28 mouse cellular contexts compared by ENCODE assay signal in the genomic region with DNA sequence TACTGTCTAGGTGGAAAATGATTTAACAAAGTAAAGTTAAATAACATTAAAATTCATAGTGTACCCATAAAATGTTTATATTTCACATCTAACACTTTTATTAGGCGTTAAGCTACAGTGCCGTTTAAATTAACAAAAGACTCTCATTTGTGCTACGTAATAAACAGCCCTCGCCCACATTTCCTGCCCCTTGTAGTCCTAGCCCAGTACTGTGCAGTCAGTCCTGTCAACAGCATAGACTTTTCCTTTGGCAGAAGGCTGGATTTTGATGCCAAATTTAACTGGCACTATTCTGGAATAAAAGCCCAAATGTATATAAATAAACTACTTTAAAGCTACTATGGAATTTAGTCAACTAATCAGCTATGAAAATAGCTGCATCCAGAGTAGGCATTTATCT.
DNase-seq lines count a peak whose midpoint lies in the region; ATAC-seq and TF ChIP-seq lines count a peak whose summit lies in the region.
"Had no signal": no experiment of that assay in that cellular context is flagged by ENCODE, and none has a peak within 500 bp of the region (broad histone marks: within the 10 kb centered on the region; RNA-seq: fewer than 3 reads in every experiment).

No protein-coding gene starts in this region.

- no peaks in the 10 kb centered on the region for H3K36me3 ChIP-seq in forebrain, embryonic 14.5 days (ENCODE audit: control insufficient read depth, insufficient read depth, low read length)
- no peaks in the 10 kb centered on the region for H3K36me3 ChIP-seq in forebrain, embryonic 13.5 days (ENCODE audit: poor library complexity, severe bottlenecking)
- no peaks in the 10 kb centered on the region for H3K36me3 ChIP-seq in forebrain, postnatal 0 days (ENCODE audit: insufficient read depth)
- no peaks in the 10 kb centered on the region for H3K36me3 ChIP-seq in forebrain, embryonic 10.5 days (replicated peaks)
- no peaks in the 10 kb centered on the region for H3K36me3 ChIP-seq in limb, embryonic 13.5 days
- no peaks in the 10 kb centered on the region for H3K36me3 ChIP-seq in limb, embryonic 10.5 days
- H3K36me3 ChIP-seq: embryonic facial prominence, embryonic 10.5 days; embryonic facial prominence, embryonic 13.5 days; heart, embryonic 12.5 days; heart, embryonic 15.5 days; hindbrain, embryonic 10.5 days; hindbrain, embryonic 13.5 days; intestine, embryonic 15.5 days had no signal

- TF ChIP-seq CTCF in forebrain, postnatal 0 days (IDR thresholded peaks at IDR 0.05; ENCODE audit: low read depth): no peak

- no peak overlapping the region for H3K27ac ChIP-seq in forebrain, embryonic 14.5 days (ENCODE audit: low read depth, low read length)
- H3K27ac ChIP-seq in forebrain, embryonic 13.5 days: no peak overlapping the region
- no peak overlapping the region for H3K27ac ChIP-seq in forebrain, postnatal 0 days (ENCODE audit: low read depth, low read length)
- H3K27ac ChIP-seq in forebrain, embryonic 10.5 days: no peak overlapping the region
- H3K27ac ChIP-seq in limb, embryonic 13.5 days: no peak overlapping the region
- no peak overlapping the region for H3K27ac ChIP-seq in limb, embryonic 10.5 days
- H3K27ac ChIP-seq: embryonic facial prominence, embryonic 10.5 days; embryonic facial prominence, embryonic 13.5 days; gastrocnemius, adult 2 months; heart, embryonic 15.5 days; hindbrain, embryonic 10.5 days; hindbrain, embryonic 13.5 days; intestine, embryonic 15.5 days had no signal

- no peaks in the 10 kb centered on the region for H3K27me3 ChIP-seq in forebrain, embryonic 14.5 days (replicated peaks; ENCODE audit: control insufficient read depth, insufficient read depth, low read length)
- no peaks in the 10 kb centered on the region for H3K27me3 ChIP-seq in forebrain, embryonic 13.5 days
- H3K27me3 ChIP-seq in forebrain, postnatal 0 days (ENCODE audit: insufficient read depth, low read length): no peaks in the 10 kb centered on the region
- H3K27me3 ChIP-seq in forebrain, embryonic 10.5 days (ENCODE audit: poor library complexity, severe bottlenecking): no peaks in the 10 kb centered on the region
- no peaks in the 10 kb centered on the region for H3K27me3 ChIP-seq in limb, embryonic 13.5 days
- no peaks in the 10 kb centered on the region for H3K27me3 ChIP-seq in limb, embryonic 10.5 days (ENCODE audit: low read depth, poor library complexity, severe bottlenecking)
- H3K27me3 ChIP-seq: embryonic facial prominence, embryonic 13.5 days; heart, embryonic 12.5 days; heart, embryonic 15.5 days; hindbrain, embryonic 13.5 days; intestine, embryonic 15.5 days had no signal

- DNase-seq in forebrain, embryonic 14.5 days (ENCODE audit: low spot score): peak; percentile 31
- DNase-seq in forebrain, postnatal 0 days: peak; percentile 36
- no peak for DNase-seq in forebrain, embryonic 10.5 days (ENCODE audit: extremely low spot score, low spot score)
- DNase-seq in limb, embryonic 10.5 days (ENCODE audit: low spot score): no peak
- DNase-seq: adrenal gland, adult 8-10 months; adrenal gland, postnatal 25 days; cerebellum, adult 11-12 months; cerebellum, adult 8-10 months; cerebellum, postnatal 10 days; cerebellum, postnatal 36 days; embryo, embryonic 11 days; gastrocnemius, adult 2 months; gastrocnemius, postnatal 14 days; heart, adult 18-20 months; heart, postnatal 14 days; kidney, adult 18-20 months had no signal

- 48% methylated on average over 4 of the region's 4 CpGs for WGBS in forebrain, embryonic 14.5 days
- 72% methylated on average over 4 of the region's 4 CpGs for WGBS in forebrain, embryonic 13.5 days
- 41% methylated on average over 4 of the region's 4 CpGs for WGBS in forebrain, postnatal 0 days
- WGBS in forebrain, embryonic 10.5 days: 92% methylated on average over 4 of the region's 4 CpGs
- 22% methylated on average over 4 of the region's 4 CpGs for WGBS in limb, embryonic 13.5 days
- 53% methylated on average over 4 of the region's 4 CpGs for WGBS in limb, embryonic 10.5 days

- ATAC-seq in forebrain, embryonic 14.5 days: no peak
- no peak for ATAC-seq in forebrain, embryonic 13.5 days
- 0 out of 2 replicates have a peak, but pooled peaks have one; percentile 27 for ATAC-seq in forebrain, postnatal 0 days
- peak; percentile 59; the same call in 1 of the 2 replicates for ATAC-seq in limb, embryonic 13.5 days (ENCODE audit: low FRiP score, low read depth)
- ATAC-seq: activated CD4-positive, CD25-positive, alpha-beta regulatory T cell, adult 4 months; hindbrain, embryonic 16.5 days; intestine, embryonic 15.5 days had no signal

- no peak overlapping the region for H3K9ac ChIP-seq in forebrain, embryonic 14.5 days (ENCODE audit: low read length)
- no peak overlapping the region for H3K9ac ChIP-seq in forebrain, embryonic 13.5 days
- H3K9ac ChIP-seq in forebrain, postnatal 0 days: no peak overlapping the region
- H3K9ac ChIP-seq in limb, embryonic 13.5 days: no peak overlapping the region
- H3K9ac ChIP-seq: embryonic facial prominence, embryonic 13.5 days; heart, embryonic 12.5 days; heart, embryonic 15.5 days; hindbrain, embryonic 13.5 days; intestine, embryonic 15.5 days had no signal

- peaks cover 10% of the 10 kb centered on the region for H3K4me1 ChIP-seq in forebrain, embryonic 14.5 days (ENCODE audit: control insufficient read depth, insufficient read depth, low read length)
- peaks cover 16% of the 10 kb centered on the region; the same call in 1 of the 2 replicates for H3K4me1 ChIP-seq in forebrain, embryonic 13.5 days
- peaks cover 6% of the 10 kb centered on the region; the same call in 1 of the 2 replicates for H3K4me1 ChIP-seq in forebrain, postnatal 0 days (ENCODE audit: insufficient read depth)
- peaks cover 20% of the 10 kb centered on the region for H3K4me1 ChIP-seq in forebrain, embryonic 10.5 days
- H3K4me1 ChIP-seq in limb, embryonic 13.5 days: peaks cover 32% of the 10 kb centered on the region
- H3K4me1 ChIP-seq in limb, embryonic 10.5 days: peaks cover 20% of the 10 kb centered on the region
- H3K4me1 ChIP-seq: embryonic facial prominence, embryonic 13.5 days; intestine, embryonic 15.5 days had no signal

- no peak overlapping the region for H3K4me3 ChIP-seq in forebrain, embryonic 14.5 days (ENCODE audit: low read depth, low read length)
- no peak overlapping the region for H3K4me3 ChIP-seq in forebrain, embryonic 13.5 days
- H3K4me3 ChIP-seq in forebrain, postnatal 0 days (ENCODE audit: low read depth, low read length): no peak overlapping the region
- no peak overlapping the region for H3K4me3 ChIP-seq in forebrain, embryonic 10.5 days
- no peak overlapping the region for H3K4me3 ChIP-seq in limb, embryonic 13.5 days
- no peak overlapping the region for H3K4me3 ChIP-seq in limb, embryonic 10.5 days
- H3K4me3 ChIP-seq: embryonic facial prominence, embryonic 10.5 days; embryonic facial prominence, embryonic 13.5 days; erythroblast, embryonic 14.5 days; gastrocnemius, adult 2 months; heart, embryonic 12.5 days; heart, embryonic 15.5 days; hindbrain, embryonic 10.5 days; hindbrain, embryonic 13.5 days; intestine, embryonic 15.5 days had no signal

- no peak overlapping the region for H3K4me2 ChIP-seq in forebrain, embryonic 14.5 days (ENCODE audit: low read length)
- H3K4me2 ChIP-seq in forebrain, embryonic 13.5 days: no peak overlapping the region
- no peak overlapping the region for H3K4me2 ChIP-seq in forebrain, postnatal 0 days (ENCODE audit: low read depth)
- no peak overlapping the region for H3K4me2 ChIP-seq in limb, embryonic 13.5 days (replicated peaks)
- H3K4me2 ChIP-seq: embryonic facial prominence, embryonic 13.5 days; heart, embryonic 12.5 days; heart, embryonic 15.5 days; hindbrain, embryonic 13.5 days; intestine, embryonic 15.5 days had no signal

- no peaks in the 10 kb centered on the region for H3K9me3 ChIP-seq in forebrain, embryonic 14.5 days (replicated peaks; ENCODE audit: control insufficient read depth, low read length)
- H3K9me3 ChIP-seq in forebrain, embryonic 13.5 days (replicated peaks): no peaks in the 10 kb centered on the region
- H3K9me3 ChIP-seq in forebrain, postnatal 0 days (ENCODE audit: low read length): no peaks in the 10 kb centered on the region
- H3K9me3 ChIP-seq in forebrain, embryonic 10.5 days: no peaks in the 10 kb centered on the region
- no peaks in the 10 kb centered on the region for H3K9me3 ChIP-seq in limb, embryonic 13.5 days
- H3K9me3 ChIP-seq in limb, embryonic 10.5 days (replicated peaks): no peaks in the 10 kb centered on the region
- H3K9me3 ChIP-seq: embryonic facial prominence, embryonic 10.5 days; embryonic facial prominence, embryonic 13.5 days; heart, embryonic 12.5 days; heart, embryonic 15.5 days; hindbrain, embryonic 10.5 days; hindbrain, embryonic 13.5 days; intestine, embryonic 15.5 days had no signal

Comparison
In these comparisons a context has a peak if more than half of its experiments do, and no peak if none do; other contexts are left out.
1. ATAC-seq: peak in forebrain, postnatal 0 days (single experiment) and limb, embryonic 13.5 days (single experiment); none in forebrain, embryonic 14.5 days (single experiment) and forebrain, embryonic 13.5 days (single experiment).
2. DNase-seq: peak in forebrain, embryonic 14.5 days (single experiment) and forebrain, postnatal 0 days (single experiment); none in forebrain, embryonic 10.5 days (single experiment) and limb, embryonic 10.5 days (single experiment).